Mouse (Mus musculus) MEL (cell line): ENCODE results near the gene Znrf3. TPM values are rescaled to one million over a fixed set of nuclear protein-coding genes. Genes with fewer than 3 reads are reported as not detected.

ENCODE experiments used
- DNase-seq: peaks from one replicate; pipeline ENCODE4 v3.0.0; 2011; ENCODE audit warnings: low read depth, low spot score
- H3K27ac ChIP-seq: 2 replicates; pipeline ENCODE4 v1.5.1; 2012; ENCODE audit warnings: low read depth, mild to moderate bottlenecking, control low read depth, low read length, moderate library complexity; ENCODE audit not compliant: control insufficient read depth
- H3K27me3 ChIP-seq, 2 experiments: fragments of 150-350 bp in 1 of 2; sonication (generic) in 1 of 2; 2 replicates each; pipeline ENCODE4 v1.6.1; 2012; ENCODE audit warnings: low read length in 2 of 2, mild to moderate bottlenecking in 2 of 2, improper control_type of control experiment in 1 of 2, moderate library complexity in 1 of 2; ENCODE audit not compliant: insufficient read depth in 2 of 2, control insufficient read depth in 1 of 2
- H3K36me3 ChIP-seq, 2 experiments: 2 replicates each; pipeline ENCODE4 v1.6.1; 2012 to 2014; ENCODE audit warnings: low read length in 2 of 2, improper control_type of control experiment in 1 of 2, inconsistent platforms in 1 of 2, mild to moderate bottlenecking in 1 of 2; ENCODE audit not compliant: insufficient read depth in 2 of 2, control insufficient read depth in 1 of 2
- H3K4me1 ChIP-seq, 2 experiments: fragments of 150-350 bp in 1 of 2; sonication (generic) in 1 of 2; 2 replicates each; pipeline ENCODE4 v1.6.1; 2012; ENCODE audit warnings: low read length in 2 of 2, improper control_type of control experiment in 1 of 2, mild to moderate bottlenecking in 1 of 2; ENCODE audit not compliant: insufficient read depth in 2 of 2, control insufficient read depth in 1 of 2
- H3K4me3 ChIP-seq, 2 experiments: fragments of 150-350 bp in 1 of 2; sonication (generic) in 1 of 2; 2 replicates each; pipeline ENCODE4 v1.5.1; 2012; ENCODE audit warnings: low read depth in 2 of 2, low read length in 2 of 2, mild to moderate bottlenecking in 2 of 2, moderate library complexity in 2 of 2, control low read depth in 1 of 2, improper control_type of control experiment in 1 of 2; ENCODE audit not compliant: control insufficient read depth in 1 of 2, insufficient read depth in 1 of 2
- H3K79me2 ChIP-seq: 2 replicates; pipeline ENCODE4 v1.6.1; 2012; ENCODE audit warnings: mild to moderate bottlenecking, low read length, moderate library complexity; ENCODE audit not compliant: control insufficient read depth, poor library complexity, insufficient read depth
- H3K9ac ChIP-seq: 2 replicates; pipeline ENCODE4 v1.6.1; 2012; ENCODE audit warnings: low read depth, mild to moderate bottlenecking, control low read depth, low read length, moderate library complexity; ENCODE audit not compliant: control insufficient read depth, poor library complexity, severe bottlenecking
- H3K9me3 ChIP-seq: fragments of 150-350 bp; sonication (generic); replicated peaks from 2 replicates; pipeline ENCODE4 v1.6.1; 2012; ENCODE audit warnings: mild to moderate bottlenecking, low read length, improper control_type of control experiment, moderate library complexity; ENCODE audit not compliant: insufficient read depth
- BHLHE40 ChIP-seq: IDR thresholded peaks from 2 replicates; pipeline ENCODE4 v1.6.1; 2012; ENCODE audit warnings: low read depth, mild to moderate bottlenecking, inconsistent platforms, low read length, improper control_type of control experiment, borderline replicate concordance
- CHD1 ChIP-seq: IDR thresholded peaks from 2 replicates; pipeline ENCODE4 v1.6.1; 2012; ENCODE audit warnings: low read depth, mild to moderate bottlenecking, inconsistent platforms, low read length, improper control_type of control experiment
- E2F4 ChIP-seq: IDR thresholded peaks from 2 replicates; pipeline ENCODE4 v1.6.1; 2011; ENCODE audit warnings: low read depth, low read length, improper control_type of control experiment, borderline replicate concordance
- EP300 ChIP-seq, 2 experiments: IDR thresholded peaks; 2 replicates each; pipeline ENCODE4 v1.6.1; 2011; ENCODE audit warnings: improper control_type of control experiment in 2 of 2, low read length in 2 of 2, low read depth in 1 of 2, mild to moderate bottlenecking in 1 of 2
- GABPA ChIP-seq: IDR thresholded peaks from 2 replicates; pipeline ENCODE4 v1.6.1; 2012; ENCODE audit warnings: low read depth, mild to moderate bottlenecking, inconsistent platforms, low read length, improper control_type of control experiment, moderate library complexity
- GATA1 ChIP-seq: IDR thresholded peaks from 2 replicates; pipeline ENCODE4 v1.6.1; 2011; ENCODE audit warnings: low read depth, low read length, improper control_type of control experiment
- MAFK ChIP-seq: IDR thresholded peaks from 2 replicates; pipeline ENCODE4 v1.6.1; 2011; ENCODE audit warnings: low read depth, mild to moderate bottlenecking, low read length, improper control_type of control experiment, borderline replicate concordance
- MAX ChIP-seq: IDR thresholded peaks from 2 replicates; pipeline ENCODE4 v1.6.1; 2011; ENCODE audit warnings: low read length, improper control_type of control experiment
- MEF2A ChIP-seq: IDR thresholded peaks from 2 replicates; pipeline ENCODE4 v1.6.1; 2014; ENCODE audit warnings: low read depth, mild to moderate bottlenecking, inconsistent platforms, low read length, improper control_type of control experiment; ENCODE audit not compliant: poor library complexity, insufficient replicate concordance, severe bottlenecking; ENCODE audit errors: extremely low read depth
- MYB ChIP-seq: IDR thresholded peaks from 2 replicates; pipeline ENCODE4 v1.6.1; 2011; ENCODE audit warnings: mild to moderate bottlenecking, low read depth, low read length, improper control_type of control experiment
- POLR2AphosphoS2 ChIP-seq: IDR thresholded peaks from 2 replicates; pipeline ENCODE4 v1.6.1; 2011; ENCODE audit warnings: low read length, improper control_type of control experiment
- POLR2AphosphoS5 ChIP-seq: IDR thresholded peaks from 2 replicates; pipeline ENCODE4 v1.6.1; 2012; ENCODE audit warnings: low read depth, borderline replicate concordance, mild to moderate bottlenecking, inconsistent platforms, low read length, moderate library complexity, mixed read lengths
- RAD21 ChIP-seq: IDR thresholded peaks from 2 replicates; pipeline ENCODE4 v1.6.1; 2011; ENCODE audit warnings: mild to moderate bottlenecking, low read depth, low read length, improper control_type of control experiment
- SMC3 ChIP-seq: IDR thresholded peaks from 2 replicates; pipeline ENCODE4 v1.6.1; 2011; ENCODE audit warnings: low read depth, low read length, improper control_type of control experiment
- TBP ChIP-seq: IDR thresholded peaks from 2 replicates; pipeline ENCODE4 v1.8.0; 2011; ENCODE audit warnings: low read depth, low read length, improper control_type of control experiment
- ZC3H11A ChIP-seq: IDR thresholded peaks from 2 replicates; pipeline ENCODE4 v1.6.1; 2012; ENCODE audit warnings: low read depth, mild to moderate bottlenecking, inconsistent platforms, low read length, improper control_type of control experiment
- polyA plus RNA-seq, 2 experiments: library from polyadenylated mRNA; stranded (reverse) in 1 of 2; unstranded in 1 of 2; fragments of >175 nt in 1 of 2; fragments of >200 nt in 1 of 2; gene quantifications; 2 replicates each; pipeline versions ENCODE4 v1.2.1 to v1.2.4; 2012; ENCODE audit warnings: low replicate concordance in 2 of 2, low read depth in 1 of 2; ENCODE audit not compliant: insufficient read length in 2 of 2, insufficient read depth in 1 of 2, missing spikeins in 1 of 2
- total RNA-seq: library from RNA; depleted of rRNA; stranded (reverse); fragments of 300-350 nt; gene quantifications from 2 replicates; pipeline ENCODE4 v1.2.3, GENCODE M21; 2012

Gene Znrf3
- total and polyA plus RNA-seq, 3 experiments: 9.0 to 9.2 TPM; not detected in 1

- H3K4me1 ChIP-seq: no peaks in the 10 kb centered on the region
- H3K9me3 ChIP-seq: no peaks in the 10 kb centered on the region
- no peak overlapping the region for H3K9ac ChIP-seq
- H3K79me2 ChIP-seq: no peaks in the 10 kb centered on the region
- H3K27ac ChIP-seq: no peak overlapping the region
- DNase-seq: no peak
- no peaks in the 10 kb centered on the region for H3K36me3 ChIP-seq
- no peaks in the 10 kb centered on the region for H3K27me3 ChIP-seq
- no peak overlapping the region for H3K4me3 ChIP-seq
- TF ChIP-seq POLR2AphosphoS2: no peak
- TF ChIP-seq GABPA: no peak
- TF ChIP-seq ZC3H11A: no peak
- TF ChIP-seq MAX: no peak
- TF ChIP-seq MAFK: no peak
- no peak for TF ChIP-seq GATA1
- no peak for TF ChIP-seq MEF2A
- TF ChIP-seq CHD1: no peak
- no peak for TF ChIP-seq TBP
Observed at GRCm38 (mm10) chr11:5244749-5245130, 199.9 kb downstream of the Znrf3 start.

- 0 out of 4 replicates have a peak, but pooled peaks cover 0 to 4% of the 10 kb centered on the region in 2 experiments for H3K4me1 ChIP-seq
- no peaks in the 10 kb centered on the region for H3K9me3 ChIP-seq
- H3K27ac ChIP-seq: no peak overlapping the region
- H3K4me3 ChIP-seq: no peak overlapping the region
- DNase-seq: no peak
- H3K79me2 ChIP-seq: no peaks in the 10 kb centered on the region
- H3K9ac ChIP-seq: no peak overlapping the region
- no peaks in the 10 kb centered on the region for H3K36me3 ChIP-seq
- no peak for TF ChIP-seq BHLHE40
- no peak for TF ChIP-seq SMC3
- no peak for TF ChIP-seq GABPA
- H3K27me3 ChIP-seq: no peaks in the 10 kb centered on the region
Observed at GRCm38 (mm10) chr11:5243812-5244748, 200.6 kb downstream of the Znrf3 start.

GRCm38 (mm10) chr11:5243208-5243607 is 201.4 kb downstream of the Znrf3 start:
- no peaks in the 10 kb centered on the region for H3K9me3 ChIP-seq
- H3K4me1 ChIP-seq: 0 out of 4 replicates have a peak, but pooled peaks cover 0 to 4% of the 10 kb centered on the region in 2 experiments
- DNase-seq: no peak
- H3K79me2 ChIP-seq: no peaks in the 10 kb centered on the region
- no peak overlapping the region for H3K27ac ChIP-seq
- H3K27me3 ChIP-seq: no peaks in the 10 kb centered on the region
- no peaks in the 10 kb centered on the region for H3K36me3 ChIP-seq
- H3K4me3 ChIP-seq: no peak overlapping the region
- no peak overlapping the region for H3K9ac ChIP-seq
- TF ChIP-seq EP300 (IDR thresholded peaks at IDR 0.05; ENCODE audit: low read depth in 1 of 2, low read length in 2 of 2): no peak
- no peak for TF ChIP-seq MYB
- no peak for TF ChIP-seq E2F4
- no peak for TF ChIP-seq MAX
- no peak for TF ChIP-seq RAD21
- no peak for TF ChIP-seq GABPA
- no peak for TF ChIP-seq POLR2AphosphoS5
